Mouse (Mus musculus) bone marrow, adult 2 months (tissue): ENCODE data around the gene Ppil2.

Experiments
- CTCF ChIP-seq: fragments of 200-500 bp; IDR thresholded peaks from 2 replicates; pipeline ENCODE4 v1.5.1; 2011; ENCODE audit warnings: low read length, control low read depth; ENCODE audit not compliant: control insufficient read depth, insufficient read depth
- POLR2A ChIP-seq: fragments of 200-500 bp; IDR thresholded peaks from 2 replicates; pipeline ENCODE4 v1.6.1; 2011; ENCODE audit warnings: low read depth, mild to moderate bottlenecking, control low read depth, low read length, borderline replicate concordance; ENCODE audit not compliant: control insufficient read depth

DNA sequence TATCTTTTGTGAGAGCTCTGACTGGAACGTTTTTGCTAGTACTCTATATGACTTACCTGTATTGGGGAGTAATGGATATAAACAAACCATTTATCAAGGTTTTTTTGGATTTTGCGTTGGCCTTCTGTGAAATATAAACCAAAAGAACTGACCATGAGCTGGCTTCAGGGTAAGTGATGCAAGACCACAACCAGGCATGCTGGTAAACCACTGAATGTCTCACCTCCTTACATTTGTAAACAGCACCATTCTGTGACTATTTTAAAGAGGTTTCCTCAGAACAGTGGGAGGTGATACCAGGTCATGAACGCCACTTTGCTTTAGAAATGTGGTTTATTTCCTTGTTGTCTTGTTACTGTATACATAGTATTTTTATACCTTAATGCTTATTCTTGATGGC, 24.8 kb downstream of the Ppil2 start:
- TF ChIP-seq POLR2A: no peak
- TF ChIP-seq CTCF: no peak
